Mouse (Mus musculus) ES-E14 (cell line): ENCODE data around the gene Pkhd1.

Experiments
- HCFC1 ChIP-seq: IDR thresholded peaks from 2 replicates; pipeline ENCODE4 v1.6.1; 2012; ENCODE audit warnings: low read length, inconsistent platforms, borderline replicate concordance; ENCODE audit not compliant: insufficient read depth
- MAFK ChIP-seq: IDR thresholded peaks from 2 replicates; pipeline ENCODE4 v1.6.1; 2014; ENCODE audit warnings: mild to moderate bottlenecking, low read depth, low read length, inconsistent platforms; ENCODE audit not compliant: insufficient read depth
- ZC3H11A ChIP-seq: IDR thresholded peaks from 2 replicates; pipeline ENCODE4 v1.6.1; 2012; ENCODE audit warnings: low read depth, mild to moderate bottlenecking, inconsistent platforms, low read length, borderline replicate concordance

DNA sequence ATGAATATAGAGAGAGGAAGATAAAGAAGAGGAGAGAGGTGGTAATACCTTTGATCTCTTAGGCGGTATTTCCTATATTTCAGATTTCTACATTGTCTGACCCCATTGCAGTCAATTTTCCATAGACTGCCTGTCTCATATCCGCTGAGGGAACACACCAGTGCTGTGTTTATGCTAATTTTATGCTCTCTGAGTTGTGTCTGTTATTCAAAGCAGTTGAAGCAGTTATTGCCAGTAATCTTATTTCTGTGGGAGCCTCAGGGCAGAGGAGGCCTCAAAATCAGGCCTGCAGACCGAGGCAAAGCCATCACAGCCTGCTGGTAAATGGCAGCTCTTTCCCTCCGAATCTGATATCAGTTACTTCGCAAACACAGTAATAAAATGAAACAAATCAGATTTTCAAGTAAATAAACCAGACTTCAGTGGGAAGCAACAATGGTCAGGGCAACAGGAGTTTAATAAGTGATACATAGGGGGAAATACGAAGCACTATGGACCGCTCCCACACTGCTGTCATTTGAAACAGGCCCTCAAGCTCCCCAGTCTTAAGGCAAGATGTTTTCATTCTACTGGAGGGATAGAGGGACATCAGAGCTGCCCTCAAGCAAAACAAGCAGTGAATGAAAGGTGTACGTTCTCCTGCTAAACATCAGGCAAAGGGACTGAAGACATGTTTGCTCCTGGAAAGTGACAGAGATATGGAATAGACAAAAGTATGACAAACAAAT lies 599.5 kb downstream of the Pkhd1 start:
- no peak for TF ChIP-seq MAFK
- TF ChIP-seq HCFC1: no peak
- TF ChIP-seq ZC3H11A: no peak
